Mouse (Mus musculus): ENCODE data around the gene Tspan12. TPM values are rescaled to one million over a fixed set of nuclear protein-coding genes. Genes with fewer than 3 reads are reported as not detected.
"Not testable (repeated sequence)": the region's sequence is repeated elsewhere in the genome, so short reads cannot be mapped to it uniquely, and the experiment has no call there.

Tspan12 gene
- total RNA-seq (2014; fragmentation: Nextera tagmentation) (1.9 TPM in 1 of 2 replicates, not detected in the other), total RNA-seq (2017) (1.2 and 1.9 TPM in 2 replicates), polyA plus RNA-seq (2012) (0.08 and 0.10 TPM in 2 replicates)

DNA sequence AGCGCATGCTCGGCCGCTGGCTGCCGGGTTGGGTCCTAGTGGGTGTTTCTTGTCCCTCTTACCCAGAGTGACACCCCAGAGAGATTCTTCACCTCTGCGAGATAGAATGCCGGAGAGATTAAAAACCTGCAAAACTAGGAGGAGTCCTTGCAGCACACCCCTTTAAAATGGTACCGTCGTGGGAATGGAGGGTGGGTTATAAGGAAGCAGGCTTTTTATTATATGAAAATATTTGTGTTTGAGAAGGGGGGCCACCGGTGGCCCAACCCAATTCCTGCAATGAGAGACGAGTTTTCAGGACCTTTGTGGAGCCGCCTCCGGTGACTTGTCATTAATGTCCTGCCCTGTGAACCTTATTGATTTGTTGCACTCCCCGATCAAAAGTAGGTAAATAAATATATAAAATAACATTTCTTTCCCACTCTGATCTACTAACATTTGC lies at the start of gene Tspan12:
Gene Tspan12, minus strand, starts transcription at position 172 of the 442 bp plus-strand sequence.
- no peak for DNase-seq (ENCODE audit: low spot score)
- Histone ChIP-seq H3K27me3 (ENCODE audit: insufficient read depth, low read length) (peaks cover 29% of the 10 kb centered on the region), H3K4me1 (ENCODE audit: insufficient read depth, low read depth, low read length) (peaks cover 6% of the 10 kb centered on the region), H3K4me3 (ENCODE audit: low read depth, low read length) (peak within 1 kb of the TSS; percentile 69), H3K9me3 (replicated peaks) (no peaks in the 10 kb centered on the region), H3K36me3 (replicated peaks) (peaks cover 3% of the 10 kb centered on the region)
- no peak; the same call in 1 of the 2 replicates for ATAC-seq (ENCODE audit: extremely low read depth, insufficient number of reproducible peaks, low FRiP score, poor library complexity, severe bottlenecking)
- TF ChIP-seq GATA1 (IDR thresholded peaks at IDR 0.05; ENCODE audit: borderline replicate concordance, low read length) (no peak), GATA2 (IDR thresholded peaks at IDR 0.05; ENCODE audit: borderline replicate concordance, low read depth, low read length) (no peak), TAL1 (conservative IDR thresholded peaks at IDR 0.05; ENCODE audit: low read depth, low read length) (no peak), CTCF (IDR thresholded peaks at IDR 0.05; ENCODE audit: low read depth, low read length) (no peak), POLR2AphosphoS5 (IDR thresholded peaks at IDR 0.05; ENCODE audit: insufficient replicate concordance, low read depth, low read length) (no peak)

DNA sequence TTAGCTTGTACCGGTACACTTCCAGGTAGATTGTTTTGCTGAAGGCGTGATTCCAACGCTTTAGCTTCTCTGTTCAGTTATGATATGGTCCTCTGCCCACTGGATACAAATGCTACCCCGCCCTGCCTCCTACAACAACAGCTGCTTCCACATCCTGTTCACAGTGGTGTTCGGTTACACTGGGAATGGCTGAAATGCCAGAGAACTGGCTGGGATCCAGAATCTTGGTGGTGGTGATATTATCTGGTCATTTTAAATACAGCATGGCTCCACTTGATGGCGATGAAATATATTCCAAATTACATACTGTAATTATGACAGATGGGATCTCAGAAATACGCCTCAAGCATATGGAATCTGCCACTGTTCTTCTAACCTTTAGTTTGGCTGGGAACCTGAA lies 42.1 kb upstream of the Tspan12 start:
- ATAC-seq (ENCODE audit: extremely low read depth, insufficient number of reproducible peaks, low FRiP score, poor library complexity, severe bottlenecking) (no peak), DNase-seq (ENCODE audit: low spot score) (no peak)
- H3K4me1 ChIP-seq (ENCODE audit: insufficient read depth, low read depth, low read length): peaks cover 3% of the 10 kb centered on the region
- TF ChIP-seq GATA2 (IDR thresholded peaks at IDR 0.05; ENCODE audit: borderline replicate concordance, low read depth, low read length): no peak
- no peak for TF ChIP-seq TAL1 (conservative IDR thresholded peaks at IDR 0.05; ENCODE audit: low read depth, low read length)
- no peak for TF ChIP-seq CTCF (IDR thresholded peaks at IDR 0.05; ENCODE audit: low read depth, low read length)
- no peak for TF ChIP-seq GATA1 (IDR thresholded peaks at IDR 0.05; ENCODE audit: borderline replicate concordance, low read length)
- no peak for TF ChIP-seq POLR2AphosphoS5 (IDR thresholded peaks at IDR 0.05; ENCODE audit: insufficient replicate concordance, low read depth, low read length)
- H3K27me3 ChIP-seq (ENCODE audit: insufficient read depth, low read length): no peaks in the 10 kb centered on the region
- H3K36me3 ChIP-seq (replicated peaks): no peaks in the 10 kb centered on the region
- H3K4me3 ChIP-seq (ENCODE audit: low read depth, low read length): no peak overlapping the region
- H3K9me3 ChIP-seq (replicated peaks): no peaks in the 10 kb centered on the region

DNA sequence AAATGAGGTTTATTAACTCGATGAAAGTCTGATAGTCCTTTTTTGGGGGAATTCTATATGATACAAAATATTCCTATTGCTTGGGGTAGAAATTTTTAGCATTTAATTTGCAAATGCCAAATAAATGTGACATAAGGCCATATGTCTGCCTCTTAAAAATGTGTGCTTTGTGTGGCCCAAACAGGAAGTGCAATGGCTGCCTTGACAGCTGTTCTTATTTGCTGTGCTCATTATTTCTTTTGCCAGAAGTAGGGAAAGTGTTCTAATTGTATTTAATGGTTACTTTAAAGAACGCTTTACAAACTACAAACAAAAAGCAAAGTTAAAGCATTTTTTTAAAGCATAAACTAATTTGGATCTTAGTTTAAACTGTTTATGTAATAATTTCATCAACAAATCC lies 36.8 kb upstream of the Tspan12 start:
- no peaks in the 10 kb centered on the region for H3K4me1 ChIP-seq (ENCODE audit: insufficient read depth, low read depth, low read length)
- no peak for DNase-seq (ENCODE audit: low spot score)
- H3K9me3 ChIP-seq (replicated peaks): no peaks in the 10 kb centered on the region
- no peaks in the 10 kb centered on the region for H3K27me3 ChIP-seq (ENCODE audit: insufficient read depth, low read length)
- no peak overlapping the region for H3K4me3 ChIP-seq (ENCODE audit: low read depth, low read length)
- TF ChIP-seq TAL1 (conservative IDR thresholded peaks at IDR 0.05; ENCODE audit: low read depth, low read length) (no peak), GATA2 (IDR thresholded peaks at IDR 0.05; ENCODE audit: borderline replicate concordance, low read depth, low read length) (no peak), POLR2AphosphoS5 (IDR thresholded peaks at IDR 0.05; ENCODE audit: insufficient replicate concordance, low read depth, low read length) (no peak), CTCF (IDR thresholded peaks at IDR 0.05; ENCODE audit: low read depth, low read length) (no peak), GATA1 (IDR thresholded peaks at IDR 0.05; ENCODE audit: borderline replicate concordance, low read length) (no peak)
- H3K36me3 ChIP-seq (replicated peaks): no peaks in the 10 kb centered on the region
- no peak for ATAC-seq (ENCODE audit: extremely low read depth, insufficient number of reproducible peaks, low FRiP score, poor library complexity, severe bottlenecking)

DNA sequence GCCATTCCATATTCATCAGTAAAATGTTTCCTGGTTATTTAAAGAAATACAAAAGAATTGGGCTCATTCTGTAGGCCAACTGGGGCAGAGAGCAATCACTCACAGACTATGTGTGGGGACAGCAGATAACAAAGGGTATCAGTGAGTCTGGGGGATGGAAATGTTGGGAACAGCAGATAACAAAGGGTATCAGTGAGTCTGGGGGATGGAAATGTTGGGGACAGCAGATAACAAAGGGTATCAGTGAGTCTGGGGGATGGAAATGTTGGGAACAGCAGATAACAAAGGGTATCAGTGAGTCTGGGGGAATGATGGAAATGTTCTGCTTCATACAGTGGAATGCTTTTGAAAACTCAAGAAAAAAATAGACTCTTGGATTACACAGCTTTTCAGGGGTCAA lies 35.7 kb upstream of the Tspan12 start:
- H3K4me1 ChIP-seq (ENCODE audit: insufficient read depth, low read depth, low read length); H3K9me3 ChIP-seq (replicated peaks); H3K27me3 ChIP-seq (ENCODE audit: insufficient read depth, low read length); DNase-seq (ENCODE audit: low spot score); H3K36me3 ChIP-seq (replicated peaks); H3K4me3 ChIP-seq (ENCODE audit: low read depth, low read length): not testable (repeated sequence)
- peak; percentile 28; the same call in 1 of the 2 replicates for ATAC-seq (ENCODE audit: extremely low read depth, insufficient number of reproducible peaks, low FRiP score, poor library complexity, severe bottlenecking)

DNA sequence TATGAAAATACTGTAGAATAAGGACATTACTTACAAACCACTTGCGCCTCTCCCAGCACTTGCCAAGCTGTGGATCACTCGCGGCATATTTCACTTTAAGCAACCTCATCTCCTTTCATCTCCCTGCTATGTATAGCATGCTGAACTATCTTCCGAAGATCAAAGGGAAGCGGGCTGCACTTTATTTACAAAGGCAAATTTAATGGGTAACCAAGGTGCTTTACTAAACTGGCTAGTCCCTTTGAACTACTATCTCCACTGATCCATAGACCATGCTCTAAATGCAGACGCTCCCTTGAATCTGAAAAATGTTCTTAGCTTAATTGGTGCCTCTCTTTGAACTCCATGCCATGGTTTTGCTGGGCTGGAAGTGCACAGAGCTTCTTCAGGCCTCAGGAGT lies 27.2 kb upstream of the Tspan12 start:
- H3K9me3 ChIP-seq (replicated peaks): no peaks in the 10 kb centered on the region
- no peak for TF ChIP-seq CTCF (IDR thresholded peaks at IDR 0.05; ENCODE audit: low read depth, low read length)
- no peak for TF ChIP-seq TAL1 (conservative IDR thresholded peaks at IDR 0.05; ENCODE audit: low read depth, low read length)
- no peak for TF ChIP-seq POLR2AphosphoS5 (IDR thresholded peaks at IDR 0.05; ENCODE audit: insufficient replicate concordance, low read depth, low read length)
- TF ChIP-seq GATA2 (IDR thresholded peaks at IDR 0.05; ENCODE audit: borderline replicate concordance, low read depth, low read length): no peak
- TF ChIP-seq GATA1 (IDR thresholded peaks at IDR 0.05; ENCODE audit: borderline replicate concordance, low read length): no peak
- no peaks in the 10 kb centered on the region for H3K27me3 ChIP-seq (ENCODE audit: insufficient read depth, low read length)
- no peak overlapping the region for H3K4me3 ChIP-seq (ENCODE audit: low read depth, low read length)
- DNase-seq (ENCODE audit: low spot score) (no peak), ATAC-seq (ENCODE audit: extremely low read depth, insufficient number of reproducible peaks, low FRiP score, poor library complexity, severe bottlenecking) (no peak)
- no peaks in the 10 kb centered on the region for H3K36me3 ChIP-seq (replicated peaks)
- no peaks in the 10 kb centered on the region for H3K4me1 ChIP-seq (ENCODE audit: insufficient read depth, low read depth, low read length)

DNA sequence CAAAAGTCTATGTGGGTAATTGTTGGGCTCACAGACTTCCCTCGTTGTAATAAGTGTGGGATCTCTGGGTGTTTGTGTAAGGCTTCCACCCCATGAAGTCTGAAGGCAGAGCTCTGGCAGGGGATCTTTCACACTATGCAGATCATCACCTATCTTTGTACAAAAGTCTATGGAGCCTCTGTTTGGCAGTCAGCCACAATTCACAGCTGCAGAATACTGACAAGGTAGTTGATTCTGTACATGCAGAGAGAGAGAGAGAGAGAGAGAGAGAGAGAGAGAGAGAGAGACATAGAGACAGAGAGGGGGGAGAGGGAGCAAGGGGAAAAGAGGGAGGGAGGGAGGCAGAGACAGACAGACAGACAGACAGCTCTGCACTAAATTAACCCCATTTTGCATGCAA lies 15.0 kb upstream of the Tspan12 start:
- TF ChIP-seq CTCF (IDR thresholded peaks at IDR 0.05; ENCODE audit: low read depth, low read length) (no peak), TAL1 (conservative IDR thresholded peaks at IDR 0.05; ENCODE audit: low read depth, low read length) (no peak), GATA2 (IDR thresholded peaks at IDR 0.05; ENCODE audit: borderline replicate concordance, low read depth, low read length) (no peak), POLR2AphosphoS5 (IDR thresholded peaks at IDR 0.05; ENCODE audit: insufficient replicate concordance, low read depth, low read length) (no peak), GATA1 (IDR thresholded peaks at IDR 0.05; ENCODE audit: borderline replicate concordance, low read length) (no peak)
- DNase-seq (ENCODE audit: low spot score): no peak

More for the DNA sequence above, 15.0 kb upstream of the Tspan12 start:
- Histone ChIP-seq H3K36me3 (replicated peaks) (no peaks in the 10 kb centered on the region), H3K4me1 (ENCODE audit: insufficient read depth, low read depth, low read length) (no peaks in the 10 kb centered on the region), H3K9me3 (replicated peaks) (no peaks in the 10 kb centered on the region), H3K27me3 (ENCODE audit: insufficient read depth, low read length) (peaks cover 16% of the 10 kb centered on the region), H3K4me3 (ENCODE audit: low read depth, low read length) (no peak overlapping the region)
- no peak for ATAC-seq (ENCODE audit: extremely low read depth, insufficient number of reproducible peaks, low FRiP score, poor library complexity, severe bottlenecking)

Data from G1E (cell line).